Mouse (Mus musculus): ENCODE measurements at regions not wholly inside any gene's neighbourhood (a gene's known extent, or its start where the extent isn't known, plus 50 kb on each side); places are given as distances from the start of the nearest gene placed in this dataset.

DNA sequence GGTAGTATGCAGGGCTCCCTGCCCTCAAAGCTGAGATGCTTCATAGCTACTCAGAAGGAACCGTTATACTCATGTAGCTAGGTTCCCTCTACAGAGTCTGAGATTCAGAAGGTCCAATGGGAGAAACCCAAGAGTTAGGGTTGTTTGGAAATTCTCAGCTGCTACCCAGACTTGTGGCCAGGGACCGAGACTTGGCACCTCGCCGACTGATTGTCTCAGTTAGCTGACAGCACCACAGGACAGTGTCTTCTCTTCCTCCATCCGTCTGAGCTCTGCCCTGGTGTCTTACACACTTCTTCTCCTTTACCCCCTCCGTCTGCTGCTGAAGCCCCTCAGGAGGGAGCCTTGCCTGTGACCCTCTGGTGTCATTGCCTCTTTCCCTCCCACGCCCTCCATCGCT is 329.6 kb upstream of the Prox1 start:
- DNase-seq, result no peak

DNA sequence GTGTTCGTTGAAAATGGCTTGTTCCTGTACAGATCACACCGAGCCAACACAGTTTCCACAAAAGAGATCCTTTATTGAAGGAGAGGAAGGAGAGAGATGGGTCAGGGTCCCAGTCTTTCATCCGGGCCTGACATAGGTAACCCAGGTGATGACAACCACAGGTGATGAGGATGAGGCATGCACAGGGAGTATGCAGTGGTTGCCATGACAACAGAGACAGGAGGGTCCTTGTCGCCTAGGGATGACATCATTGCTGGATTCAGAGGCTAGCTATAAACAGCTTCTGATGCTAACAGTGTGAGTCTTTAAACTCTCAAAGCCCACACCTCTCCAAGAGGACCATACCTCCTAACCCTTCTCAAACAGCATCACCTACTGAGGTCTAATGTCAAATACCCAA is 327.0 kb upstream of the Prox1 start:
- DNase-seq, result no peak

DNA sequence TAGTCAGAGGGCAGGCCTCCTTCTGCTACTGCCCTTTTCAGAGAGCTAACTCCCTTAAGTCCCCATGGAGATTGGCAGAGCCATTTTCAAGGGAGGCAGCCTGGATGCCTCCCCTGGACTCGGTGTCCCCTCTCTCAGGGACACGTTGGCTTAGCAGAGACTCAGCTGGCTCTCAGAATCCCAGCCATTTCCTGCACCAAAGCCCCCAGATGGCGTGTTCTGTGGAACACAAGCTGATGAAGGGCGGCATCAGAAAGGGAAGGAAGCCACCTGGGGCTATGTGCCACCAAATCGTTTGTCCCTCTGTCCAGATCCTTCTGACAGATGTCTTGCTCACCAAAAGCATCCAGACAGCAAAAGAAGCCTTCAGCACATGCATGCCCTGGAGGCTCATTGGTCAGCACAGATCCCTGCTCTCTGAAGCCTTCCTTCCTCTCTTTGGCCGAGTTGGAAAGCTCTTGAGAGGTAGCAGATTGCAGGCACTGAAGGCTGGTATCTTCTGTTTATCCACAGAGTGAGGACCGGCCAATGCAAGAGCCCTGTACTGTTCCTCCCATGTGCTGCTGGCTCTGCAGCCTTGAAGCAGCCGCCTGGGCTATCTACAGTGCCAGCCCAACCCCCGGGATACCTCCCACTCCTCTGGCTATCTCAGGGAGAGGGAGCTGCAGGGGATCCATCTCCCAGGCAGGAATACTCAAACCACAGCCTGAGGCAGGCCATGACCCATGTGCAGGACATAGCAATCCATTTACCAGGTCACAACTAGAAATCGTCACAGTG is 325.4 kb upstream of the Prox1 start:
- no peak for DNase-seq

DNA sequence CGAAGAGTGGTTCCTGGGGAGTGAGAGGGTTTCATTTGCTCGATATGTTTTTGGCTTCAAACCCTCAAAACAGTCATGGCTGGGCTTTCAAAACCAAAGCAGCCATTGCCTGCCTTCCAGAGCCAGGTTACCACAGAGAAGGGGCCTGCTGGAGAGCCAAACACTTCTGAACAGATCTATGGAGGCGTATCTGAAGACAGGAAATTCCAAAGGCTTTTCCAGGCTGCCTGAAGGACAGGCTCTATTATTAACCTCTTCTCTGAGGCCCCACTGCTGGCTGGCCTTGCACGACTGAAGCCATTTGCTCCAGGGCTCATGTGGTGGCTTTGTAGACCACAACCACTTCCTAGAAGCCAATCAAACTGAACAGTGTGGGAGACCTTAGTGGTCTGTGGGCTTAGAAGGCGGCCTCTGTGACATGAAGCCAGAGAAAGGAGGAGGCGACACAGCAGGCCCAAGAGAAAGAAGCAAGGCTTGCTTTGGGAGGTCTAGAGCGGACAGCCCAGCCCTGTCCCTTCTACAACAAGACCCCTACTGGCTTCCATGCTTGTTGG is 316.1 kb upstream of the Prox1 start:
- DNase-seq, result peak in 1 of 2 experiments; percentile 40

DNA sequence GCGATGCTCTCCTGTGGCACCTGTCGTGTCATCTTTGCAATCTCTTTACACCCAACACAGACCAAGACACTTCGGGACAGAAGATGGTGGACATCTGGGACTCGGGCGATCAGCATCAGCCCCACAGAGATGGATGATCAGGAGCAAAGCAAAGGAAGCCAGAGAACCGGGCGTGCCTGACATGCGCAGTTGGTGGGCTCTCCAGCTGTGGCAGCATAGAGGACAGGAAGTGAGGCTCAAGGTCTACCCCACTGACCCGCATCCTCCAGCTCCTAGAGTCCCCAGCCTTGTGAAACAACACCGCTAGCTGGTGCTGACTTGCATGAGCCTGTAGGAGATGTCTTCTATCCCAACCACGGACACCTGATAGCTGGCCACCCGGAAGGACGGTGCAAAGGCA is 312.9 kb upstream of the Prox1 start:
- no peak for DNase-seq

DNA sequence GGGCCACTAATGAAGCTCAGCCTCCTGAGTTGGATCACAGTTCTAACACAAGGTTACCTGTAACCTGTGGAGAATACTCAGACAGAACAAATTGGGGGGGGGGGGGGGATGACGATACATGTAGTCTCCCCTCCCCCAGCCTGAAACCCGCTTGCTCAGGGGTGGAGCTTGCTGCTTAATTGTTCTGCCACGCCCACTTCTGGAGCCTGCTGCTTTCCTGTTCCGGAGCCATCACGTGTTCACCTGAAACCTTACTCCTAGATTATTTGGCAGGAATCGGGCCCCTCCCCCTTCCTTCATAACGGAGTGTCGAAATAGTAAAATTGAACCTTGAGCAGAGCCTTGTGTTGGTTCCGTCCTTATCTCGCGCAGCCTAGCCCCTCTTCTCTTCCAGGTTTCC is 310.6 kb upstream of the Prox1 start:
- no peak for DNase-seq

DNA sequence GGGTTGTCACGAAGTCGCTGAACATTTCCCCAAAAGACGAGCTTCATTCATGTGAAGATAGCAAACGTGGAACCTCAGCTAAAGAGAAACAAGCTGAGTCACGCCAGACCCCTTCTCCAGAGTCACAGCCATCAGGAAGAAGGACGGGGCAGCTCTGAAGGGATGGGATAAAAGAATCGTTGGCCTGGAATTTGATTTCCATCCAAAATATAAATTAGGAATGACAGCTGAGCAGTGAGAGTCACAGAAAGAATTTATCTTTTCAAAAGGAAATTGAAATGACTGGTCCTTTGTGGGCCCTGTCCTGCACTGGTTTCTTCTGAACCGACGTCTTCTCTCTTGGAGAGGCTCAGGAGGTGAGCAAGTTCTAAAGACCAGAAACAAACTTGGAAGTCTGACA is 310.1 kb upstream of the Prox1 start:
- DNase-seq, result peak in 1 of 2 experiments; percentile 19

DNA sequence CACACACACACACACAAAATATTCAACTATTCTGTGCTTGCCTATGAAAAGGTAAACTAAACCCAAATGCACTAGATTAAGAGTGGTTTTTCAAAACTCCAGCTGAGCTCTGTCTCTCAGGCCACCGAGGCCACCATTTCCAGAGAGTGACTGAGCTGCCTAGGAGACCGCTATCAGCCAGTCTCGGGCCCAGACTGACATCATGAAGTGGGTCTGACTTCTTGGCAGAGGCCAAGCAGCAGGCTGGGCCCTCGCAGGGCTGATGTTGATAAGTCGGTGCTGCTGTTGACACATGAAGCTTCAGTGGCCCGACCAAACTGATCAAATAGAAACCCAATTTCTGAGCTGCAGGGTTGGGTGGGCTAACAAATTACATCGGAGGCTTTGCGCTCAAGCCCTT is 302.2 kb upstream of the Prox1 start:
- no peak for DNase-seq

DNA sequence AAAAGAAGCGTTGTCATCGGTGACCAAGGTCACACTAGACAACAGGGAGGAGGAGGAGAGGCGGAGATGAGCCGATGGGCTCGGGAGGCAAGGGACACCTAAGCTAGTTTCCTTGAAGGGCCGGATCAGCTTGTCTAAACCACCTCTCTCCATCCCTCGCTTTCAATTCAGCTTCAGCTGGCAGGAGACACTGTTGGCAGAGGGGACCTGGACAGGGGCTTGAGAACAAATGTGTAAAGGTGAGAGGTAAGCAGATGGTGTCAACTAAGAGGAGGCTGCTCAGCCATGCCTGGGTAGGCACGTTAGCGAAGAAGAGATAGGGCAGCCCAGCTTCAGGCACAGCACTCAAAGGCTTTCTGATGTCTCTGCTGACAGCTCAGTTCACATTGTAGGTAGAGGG is 299.8 kb upstream of the Prox1 start:
- no peak for DNase-seq

DNA sequence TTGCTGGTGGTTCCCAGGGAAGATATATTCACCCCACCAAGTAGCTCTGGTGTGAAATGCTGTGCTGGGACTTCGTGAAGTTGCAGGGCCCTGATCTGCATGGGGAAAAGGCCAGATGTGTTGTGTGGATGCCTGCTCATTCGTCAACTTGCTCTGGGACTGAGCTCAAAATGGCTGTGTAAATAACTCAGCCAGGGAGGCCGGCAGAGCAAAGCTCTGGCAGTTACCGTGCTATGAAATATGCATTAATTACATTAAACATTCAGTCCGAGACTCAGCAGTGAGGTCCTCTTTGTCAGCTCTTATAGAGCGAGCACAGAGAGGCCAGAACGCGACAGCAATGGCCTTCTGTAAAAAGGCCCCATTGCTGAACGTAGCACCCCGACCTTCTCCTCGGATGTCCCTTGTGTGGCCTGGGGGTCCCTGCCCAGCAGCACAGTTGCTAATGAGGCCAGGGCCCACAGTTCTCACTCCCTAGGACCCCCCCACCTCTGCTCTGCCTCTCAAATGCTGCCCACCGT is 287.1 kb upstream of the Prox1 start:
- DNase-seq, result no peak

DNA sequence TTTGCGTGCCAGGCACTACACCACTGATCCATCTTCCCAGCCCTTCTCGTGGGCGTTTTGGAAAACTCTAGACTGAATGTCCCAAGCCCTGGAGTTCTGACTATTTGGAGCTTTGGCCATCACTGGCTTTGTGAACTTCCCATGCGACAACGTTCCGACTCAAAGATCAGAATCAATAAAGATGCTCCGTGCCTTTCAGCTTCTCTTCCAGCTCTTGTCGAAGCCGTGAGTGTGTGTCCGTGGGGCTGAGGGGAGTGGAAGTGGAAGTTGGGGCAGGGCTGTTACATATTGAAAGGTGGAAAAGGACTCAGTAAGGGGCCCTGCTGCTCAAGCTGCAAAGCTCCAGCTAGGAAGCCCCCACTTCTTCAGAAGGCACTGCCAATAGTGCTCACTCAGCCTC is 283.0 kb upstream of the Prox1 start:
- DNase-seq, result no peak

DNA sequence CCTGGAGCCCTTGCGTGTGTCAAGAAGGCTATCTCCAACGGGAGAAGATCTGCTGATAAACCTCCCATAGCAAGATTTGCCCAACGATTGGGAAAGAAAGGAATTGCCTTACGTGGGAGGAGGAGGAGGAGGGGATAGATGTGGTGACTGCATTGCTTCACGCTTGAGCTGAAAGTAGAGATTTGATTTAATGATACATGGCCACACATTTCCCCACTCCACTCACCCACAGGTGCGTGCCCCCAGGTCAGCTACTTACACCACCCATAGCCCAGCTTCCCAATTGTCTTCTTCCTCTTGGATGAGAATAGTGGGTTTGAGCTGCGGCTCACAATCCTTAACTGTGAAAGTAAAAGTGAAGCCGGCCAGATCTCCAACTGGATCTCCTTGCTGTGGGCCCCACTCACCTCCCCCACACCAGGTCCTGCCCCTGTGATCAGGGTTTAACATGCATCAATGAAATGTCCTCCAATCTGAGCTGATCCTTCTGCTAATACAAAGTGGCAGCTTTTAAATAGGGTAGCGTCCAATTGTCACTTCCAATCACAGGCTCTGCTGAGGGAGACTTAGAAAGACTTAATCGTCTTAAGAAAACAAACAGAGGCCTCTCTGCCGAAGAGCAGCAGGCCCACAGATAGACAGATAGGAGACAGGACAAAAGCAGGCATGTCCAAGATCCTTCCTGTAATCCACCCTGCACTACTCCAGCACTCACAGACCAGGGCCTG is 281.8 kb upstream of the Prox1 start:
- DNase-seq, result no peak

DNA sequence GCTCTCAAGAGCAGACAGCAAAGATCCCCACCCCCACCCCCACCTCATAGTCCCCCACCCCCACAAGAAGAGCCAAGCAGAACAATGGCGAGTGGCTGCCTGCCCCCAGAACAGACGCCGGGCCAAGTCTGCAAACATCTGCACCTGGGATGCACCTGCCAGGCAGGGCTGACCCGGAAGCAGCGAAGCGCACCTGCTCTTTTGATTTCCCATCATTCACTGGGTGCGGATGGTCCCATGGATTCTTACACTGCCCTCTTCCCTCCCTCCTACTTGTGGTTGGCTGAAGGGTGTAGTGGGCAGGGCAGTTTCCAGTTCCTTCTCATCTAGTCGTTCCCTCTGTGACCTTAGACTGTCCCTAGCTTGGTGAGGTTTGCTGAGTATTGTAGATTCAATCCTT is 277.7 kb upstream of the Prox1 start:
- DNase-seq, result peak in 1 of 2 experiments; percentile 15

DNA sequence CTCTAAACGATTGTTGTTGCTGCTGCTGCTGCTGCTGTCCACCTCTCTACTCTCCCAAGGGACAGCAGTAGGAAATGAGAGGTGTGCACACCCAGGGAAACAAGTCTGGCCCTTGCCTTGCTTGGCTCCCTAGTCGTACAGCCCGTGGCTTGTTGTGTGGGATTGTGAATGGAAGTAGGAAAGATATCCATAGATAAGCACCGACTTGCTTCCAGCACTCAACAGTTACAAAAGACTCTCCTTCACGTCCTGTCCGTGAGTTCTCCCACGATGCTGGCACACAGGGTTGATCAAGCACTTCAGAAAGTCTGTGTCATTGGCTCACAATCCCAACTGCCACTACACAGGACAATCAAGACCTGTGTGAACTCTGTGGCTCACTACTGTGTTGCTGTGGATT is 276.7 kb upstream of the Prox1 start:
- no peak for DNase-seq

DNA sequence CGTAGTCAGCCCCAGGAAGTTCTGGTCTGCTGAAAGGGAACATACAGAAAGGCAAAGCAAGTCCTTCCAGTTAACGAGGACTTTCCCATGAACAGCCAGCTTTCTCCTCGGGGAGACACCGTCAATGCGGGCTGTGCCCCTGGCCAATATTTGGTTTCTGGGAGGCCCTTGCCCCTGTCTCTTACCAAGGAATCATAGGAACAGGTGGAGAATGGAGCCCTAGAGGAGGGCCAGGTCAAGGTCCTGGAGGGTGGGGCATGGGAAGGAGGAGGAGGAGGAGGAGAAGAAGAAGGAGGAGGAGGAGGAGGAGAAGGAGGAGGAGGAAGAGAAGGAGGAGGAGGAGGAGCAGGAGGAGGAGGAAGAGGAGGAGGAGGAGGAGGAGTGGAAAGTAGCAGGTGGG is 276.2 kb upstream of the Prox1 start:
- DNase-seq, result no peak

DNA sequence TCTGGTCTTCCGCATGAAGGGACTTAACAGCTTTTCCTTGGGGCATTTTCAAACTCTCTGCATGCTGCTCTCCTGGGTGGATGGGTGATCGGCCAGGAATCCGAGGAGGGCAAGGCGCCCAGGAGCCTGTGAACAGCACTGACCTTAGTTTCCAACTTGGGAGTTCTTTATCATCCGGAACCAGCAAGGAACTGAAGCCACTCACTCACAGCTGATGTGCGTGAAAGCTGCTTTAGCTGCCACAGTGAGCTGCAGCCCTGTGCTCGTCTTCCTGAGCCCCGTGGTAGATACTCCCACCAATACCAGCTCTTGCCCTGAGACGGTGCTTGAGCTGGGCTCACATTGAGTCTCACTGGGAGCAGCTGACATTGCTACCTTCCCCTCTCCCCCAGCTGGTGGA is 273.9 kb upstream of the Prox1 start:
- peak in 1 of 2 experiments; percentile 11 for DNase-seq

DNA sequence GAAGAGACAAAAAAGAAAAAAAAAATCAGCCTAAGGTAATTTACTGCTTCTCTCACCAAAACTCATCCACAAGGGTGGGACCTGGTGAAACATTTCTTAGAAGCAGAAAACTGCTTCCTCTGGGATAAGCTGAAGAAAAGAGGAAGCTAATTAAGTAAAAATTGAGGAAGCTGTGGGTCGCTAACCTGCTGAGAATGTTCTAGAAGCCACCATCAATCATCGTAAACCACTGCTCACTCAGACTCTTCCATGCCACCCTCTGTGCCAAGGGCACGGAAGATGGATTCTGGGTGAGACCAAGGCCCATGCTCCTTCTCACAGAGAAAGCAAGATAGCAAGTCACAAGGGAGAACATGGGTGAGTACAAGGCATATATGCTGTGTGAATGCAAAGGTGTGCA is 272.7 kb upstream of the Prox1 start:
- no peak for DNase-seq

DNA sequence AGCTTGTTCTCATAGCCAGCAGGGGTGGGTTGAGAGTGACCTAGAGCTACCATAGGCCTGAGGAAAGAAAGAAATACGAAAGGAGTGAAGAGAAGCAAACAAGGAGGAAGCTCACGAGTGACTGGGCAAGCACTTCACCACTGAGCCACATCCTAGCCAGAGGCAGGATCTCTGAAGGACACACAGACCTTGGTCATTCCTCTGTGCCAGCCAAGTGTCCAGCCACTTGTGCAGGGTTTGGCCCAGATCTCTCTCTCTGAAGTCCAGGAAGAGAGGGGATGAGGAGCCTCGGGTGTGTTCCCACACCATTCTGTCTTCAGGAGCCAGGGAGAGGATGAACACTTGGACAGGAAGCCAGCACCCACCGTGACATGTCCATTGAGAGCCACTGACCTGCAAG is 271.7 kb upstream of the Prox1 start:
- DNase-seq, result no peak

DNA sequence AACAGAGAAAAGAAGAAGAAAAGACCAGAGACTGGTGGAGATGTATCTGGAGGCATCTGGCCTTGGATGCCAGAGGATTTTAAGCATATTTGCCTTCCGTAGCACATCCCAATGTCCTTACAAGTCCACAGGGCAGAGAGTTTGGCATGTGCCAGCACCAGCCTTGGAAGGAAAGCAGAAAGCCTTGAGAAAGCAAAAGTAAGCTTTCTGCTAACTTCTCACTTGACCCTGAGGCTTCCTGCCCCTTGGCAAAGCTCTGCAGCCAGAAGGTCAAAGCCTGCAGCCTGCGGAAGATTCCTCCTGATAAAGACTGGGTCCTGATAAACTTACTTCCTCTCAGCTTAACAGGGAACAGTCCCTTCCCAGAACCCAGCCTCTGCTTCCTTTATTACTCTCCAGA is 268.3 kb upstream of the Prox1 start:
- no peak for DNase-seq

DNA sequence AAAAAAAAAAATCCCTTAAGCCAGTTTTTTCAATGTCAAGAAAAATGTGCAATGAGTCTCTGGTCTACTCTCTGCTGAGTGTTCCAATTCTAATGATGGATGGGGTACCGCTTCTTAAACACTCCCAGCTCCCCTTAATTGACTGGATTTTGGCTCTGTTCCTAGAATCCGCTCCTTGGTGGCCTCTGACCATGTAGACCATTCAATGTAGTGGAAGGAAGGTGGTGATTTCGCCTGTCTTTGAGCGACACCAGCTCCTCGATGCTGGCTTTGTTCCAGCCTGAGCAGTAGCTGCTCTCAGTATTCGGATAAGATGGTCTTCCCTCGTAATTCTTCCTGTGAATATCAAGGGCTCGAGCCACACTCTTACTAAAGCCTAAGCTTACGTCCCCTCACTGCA is 252.4 kb upstream of the Prox1 start:
- peak; percentile 41 to 47 for DNase-seq

DNA sequence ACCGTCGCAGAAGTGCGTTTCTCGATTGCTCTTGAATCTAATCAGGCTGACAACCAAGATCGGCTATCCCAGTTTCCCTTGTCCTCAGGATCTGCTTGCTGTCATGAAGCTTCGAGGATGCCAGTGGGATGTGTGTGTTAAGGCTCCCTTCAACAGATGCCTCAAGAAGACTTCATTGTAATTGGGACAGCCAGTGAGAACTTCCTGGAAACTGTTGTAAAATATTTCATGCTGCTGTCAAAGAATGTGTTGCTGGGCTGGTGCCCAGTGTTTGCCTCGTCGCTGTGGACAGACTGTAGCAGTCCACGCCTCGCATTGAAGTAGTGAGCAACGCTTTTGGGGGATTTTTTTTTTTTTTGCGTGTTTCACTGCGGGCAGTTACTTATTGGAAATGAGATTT is 249.2 kb upstream of the Prox1 start:
- DNase-seq, result peak; percentile 60 to 75

DNA sequence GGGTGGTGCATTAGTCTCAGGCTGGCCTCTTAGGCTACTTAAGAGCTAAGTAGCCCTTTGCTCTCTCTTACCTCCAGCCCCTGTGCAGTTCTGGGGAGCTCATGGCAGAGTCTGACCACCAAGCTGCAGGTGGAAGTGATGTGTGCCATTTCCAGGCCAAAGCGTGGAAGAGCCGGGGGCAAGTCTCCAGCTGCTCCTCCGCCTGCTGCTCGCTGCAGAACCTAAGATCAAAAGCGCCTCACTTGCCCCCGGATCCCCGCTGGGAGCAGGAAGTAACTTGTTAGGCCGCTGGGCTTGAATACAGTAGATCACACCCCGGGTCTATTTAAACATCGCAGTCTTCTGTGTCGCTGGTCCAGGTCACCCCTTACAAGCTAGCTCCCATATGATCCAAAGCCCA is 246.8 kb upstream of the Prox1 start:
- DNase-seq, result peak; percentile 9 to 12

DNA sequence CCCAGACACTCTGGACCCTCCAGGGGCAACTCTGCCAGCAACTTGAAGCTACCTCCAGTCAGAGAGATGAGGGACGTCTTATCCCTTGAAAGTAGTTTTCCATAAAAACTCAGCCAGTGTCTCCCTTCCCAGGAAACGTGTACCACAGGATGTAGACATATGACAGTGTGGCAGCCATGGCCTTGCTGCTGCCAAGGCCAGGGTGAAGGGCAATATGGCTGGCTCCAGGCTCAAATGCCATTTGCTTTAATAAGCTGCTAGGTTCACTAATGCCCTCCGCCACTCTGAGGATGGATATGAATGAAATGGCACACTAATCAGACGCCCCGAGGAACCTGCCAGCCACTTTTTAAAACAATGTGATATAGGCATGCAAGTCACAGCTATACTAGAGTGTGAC is 241.2 kb upstream of the Prox1 start:
- DNase-seq, result no peak

DNA sequence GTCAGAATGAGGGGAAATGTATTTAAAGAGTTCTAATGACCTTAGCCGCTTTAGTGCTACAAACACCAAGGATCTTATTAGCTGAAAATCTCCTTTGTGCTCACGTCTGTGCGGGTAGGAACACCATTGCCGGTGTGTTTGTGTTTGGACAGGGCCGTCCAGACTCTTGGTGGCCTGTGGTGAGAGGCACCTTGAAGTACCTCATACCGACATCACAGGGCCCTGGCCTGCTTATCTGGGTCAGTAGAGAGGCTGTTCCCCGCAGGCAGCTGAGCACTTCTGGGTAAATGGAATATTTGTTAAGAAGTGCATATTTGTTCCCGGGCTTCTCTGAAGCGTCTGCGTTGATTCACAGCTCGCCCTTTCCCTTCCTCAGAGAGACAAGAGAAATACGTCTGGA is 232.8 kb upstream of the Prox1 start:
- DNase-seq, result no peak

Measured in kidney, postnatal 4 days (tissue).